Mouse (Mus musculus): ENCODE measurements around the gene E130114P18Rik.

- TF ChIP-seq CTCF (IDR thresholded peaks at IDR 0.05; ENCODE audit: low read depth, low read length) (no peak), POLR2A (IDR thresholded peaks at IDR 0.05; ENCODE audit: extremely low read depth, insufficient read depth, low read length) (no peak)
These were observed 130.0 kb downstream of the E130114P18Rik start for GRCm38 (mm10) chr4:97647700-97648435.
